Comparison of ENCODE assay signal across 10 mouse cellular contexts in the genomic region with DNA sequence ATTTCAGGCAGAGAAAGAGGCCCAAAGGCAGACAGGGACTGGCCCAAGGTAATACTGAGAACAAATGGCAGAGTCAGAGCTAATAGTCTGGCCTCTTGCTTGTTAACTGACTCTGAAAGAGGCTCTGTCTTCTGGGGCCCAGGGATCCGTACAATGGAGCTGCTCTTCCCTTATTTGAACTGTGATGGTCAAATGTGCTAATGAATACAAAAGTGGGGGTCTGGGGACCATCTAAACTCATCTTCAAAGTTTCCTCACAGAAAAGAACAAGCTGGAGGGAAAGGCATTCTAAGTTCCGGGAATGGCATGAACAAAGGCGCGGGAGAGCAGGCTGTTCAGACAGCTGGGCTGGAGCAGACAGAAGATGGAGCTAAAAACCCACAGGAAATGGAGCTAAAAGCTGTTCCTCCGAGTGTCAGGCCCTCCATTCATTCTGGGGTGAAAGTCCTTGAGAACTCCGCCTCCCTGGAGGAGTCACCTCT. TPM values are rescaled to one million over a fixed set of nuclear protein-coding genes. Genes with fewer than 3 reads are reported as not detected.
DNase-seq lines count a peak whose midpoint lies in the region; ATAC-seq lines count a peak whose summit lies in the region.
"Had no signal": no experiment of that assay in that cellular context is flagged by ENCODE, and none has a peak within 500 bp of the region (broad histone marks: within the 10 kb centered on the region; RNA-seq: fewer than 3 reads in every experiment).

No protein-coding gene starts in this region.

- 0 out of 2 replicates have a peak, but pooled peaks cover 8% of the 10 kb centered on the region for H3K9me3 ChIP-seq in midbrain, embryonic 14.5 days (ENCODE audit: control insufficient read depth, low read length)

- H3K27ac ChIP-seq in midbrain, embryonic 14.5 days (replicated peaks; ENCODE audit: low read depth, low read length), result peak overlapping the region; percentile 84

- H3K36me3 ChIP-seq in midbrain, embryonic 14.5 days (ENCODE audit: control insufficient read depth, insufficient read depth, low read length), result no peaks in the 10 kb centered on the region

- no peaks in the 10 kb centered on the region for H3K27me3 ChIP-seq in midbrain, embryonic 14.5 days (ENCODE audit: control insufficient read depth, insufficient read depth, low read length)

- no peaks in the 10 kb centered on the region for H3K4me1 ChIP-seq in midbrain, embryonic 14.5 days (ENCODE audit: control insufficient read depth, insufficient read depth, low read length)

- peak; percentile 42 for DNase-seq in adrenal gland, adult 2 months
- DNase-seq in adrenal gland, postnatal 4 days (ENCODE audit: low spot score in 2 of 2), result no peak
- DNase-seq in right cerebral cortex, adult 18-20 months, result peak; percentile 20
- DNase-seq in right cerebral cortex, postnatal 14 days, result no peak
- peak; percentile 26 to 48 for DNase-seq in kidney, adult 8-10 months
- peak; percentile 61 for DNase-seq in midbrain, embryonic 14.5 days
- DNase-seq in gastrocnemius, adult 18-20 months (ENCODE audit: low spot score), result no peak

- no peak overlapping the region for H3K4me3 ChIP-seq in midbrain, embryonic 14.5 days (replicated peaks; ENCODE audit: low read depth, low read length)

- H3K9ac ChIP-seq in midbrain, embryonic 14.5 days (replicated peaks; ENCODE audit: low read length), result no peak overlapping the region

- peak; percentile 62 for ATAC-seq in midbrain, embryonic 14.5 days (ENCODE audit: low FRiP score, low TSS enrichment)
- ATAC-seq in megakaryocyte progenitor cell, adult 5-6 weeks (replicated peaks; ENCODE audit: poor library complexity), result no peak

- 48% methylated on average over 6 of the region's 6 CpGs for WGBS in midbrain, embryonic 14.5 days

- no peak overlapping the region for H3K4me2 ChIP-seq in midbrain, embryonic 14.5 days (ENCODE audit: low read length)

RNA-seq across cellular contexts. Expression of a gene that starts 4.0 kb away (rescaled TPM):
- 1 to 10 TPM; 1.2 to 4.2 TPM for total RNA-seq in adrenal gland, adult 2 months (2021)
- 0.76 and 1.2 TPM in 2 replicates for polyA plus RNA-seq in adrenal gland, adult 2 months (2012; rRNA removed)
- total RNA-seq in adrenal gland, postnatal 4 days (2021), result 1 to 10 TPM; 3.6 to 4.5 TPM
- polyA plus RNA-seq in midbrain, embryonic 14.5 days (2014; fragmentation: Nextera tagmentation; extraction: Ambion mirVana), result 0.93 and 1.1 TPM in 2 replicates
- total RNA-seq in gastrocnemius, adult 18-20 months (2021), result under 1 TPM in 1 of 2 experiments, not detected in 1; 0.14 TPM
- total RNA-seq in megakaryocyte progenitor cell, adult 5-6 weeks (2015), result 5.9 and 6.7 TPM in 2 replicates
- total RNA-seq in megakaryocyte progenitor cell, adult 5-6 weeks (2017), result 3.3 and 5.1 TPM in 2 replicates
- polyA plus RNA-seq: C2C12 had no signal

RNA-seq across cellular contexts. Expression of a gene that starts 29.6 kb away (rescaled TPM):
- total RNA-seq in adrenal gland, adult 2 months (2021), result 1,000 to 10,000 TPM in 1 of 2 experiments, 100 to 1,000 TPM in 1; 552 to 1,139 TPM
- 258 and 373 TPM in 2 replicates for polyA plus RNA-seq in adrenal gland, adult 2 months (2012; rRNA removed)
- 10 to 100 TPM; 36.9 to 51.7 TPM for total RNA-seq in adrenal gland, postnatal 4 days (2021)
- polyA plus RNA-seq in midbrain, embryonic 14.5 days (2014; fragmentation: Nextera tagmentation; extraction: Ambion mirVana), result 1.2 and 1.7 TPM in 2 replicates
- total RNA-seq in gastrocnemius, adult 18-20 months (2021), result 10 to 100 TPM; 15.3 to 19.5 TPM
- not detected in 2 replicates for total RNA-seq in megakaryocyte progenitor cell, adult 5-6 weeks (2015)
- not detected in 2 replicates for total RNA-seq in megakaryocyte progenitor cell, adult 5-6 weeks (2017)
- polyA plus RNA-seq: C2C12; embryonic facial prominence, embryonic 11.5 days had no signal

RNA-seq across cellular contexts. Expression of a gene that starts 33.7 kb away (rescaled TPM):
- 10 to 100 TPM; 58.8 to 60.3 TPM for total RNA-seq in adrenal gland, adult 2 months (2021)
- 57.5 and 70.5 TPM in 2 replicates for polyA plus RNA-seq in adrenal gland, adult 2 months (2012; rRNA removed)
- total RNA-seq in adrenal gland, postnatal 4 days (2021), result 10 to 100 TPM; 64.5 to 68.4 TPM
- 32.5 and 49.3 TPM in 2 replicates for polyA plus RNA-seq in midbrain, embryonic 14.5 days (2014; fragmentation: Nextera tagmentation; extraction: Ambion mirVana)
- total RNA-seq in gastrocnemius, adult 18-20 months (2021), result 10 to 100 TPM; 23.7 to 26.4 TPM
- 80.7 and 124 TPM in 2 replicates for total RNA-seq in megakaryocyte progenitor cell, adult 5-6 weeks (2015)
- 44.6 and 62.6 TPM in 2 replicates for total RNA-seq in megakaryocyte progenitor cell, adult 5-6 weeks (2017)

RNA-seq across cellular contexts. Expression of a gene that starts 47.3 kb away (rescaled TPM):
- total RNA-seq in adrenal gland, adult 2 months (2021), result 100 to 1,000 TPM; 263 to 364 TPM
- 264 and 287 TPM in 2 replicates for polyA plus RNA-seq in adrenal gland, adult 2 months (2012; rRNA removed)
- total RNA-seq in adrenal gland, postnatal 4 days (2021), result 100 to 1,000 TPM; 314 to 350 TPM
- polyA plus RNA-seq in midbrain, embryonic 14.5 days (2014; fragmentation: Nextera tagmentation; extraction: Ambion mirVana), result 450 and 544 TPM in 2 replicates
- 100 to 1,000 TPM; 266 to 292 TPM for total RNA-seq in gastrocnemius, adult 18-20 months (2021)
- total RNA-seq in megakaryocyte progenitor cell, adult 5-6 weeks (2015), result 173 and 202 TPM in 2 replicates
- total RNA-seq in megakaryocyte progenitor cell, adult 5-6 weeks (2017), result 307 and 320 TPM in 2 replicates

Comparison
In these comparisons a context has a peak if more than half of its experiments do, and no peak if none do; other contexts are left out.
1. DNase-seq: peak in adrenal gland, adult 2 months (single experiment), right cerebral cortex, adult 18-20 months (single experiment), kidney, adult 8-10 months (2 of 2) and midbrain, embryonic 14.5 days (single experiment); none in adrenal gland, postnatal 4 days (0 of 2), right cerebral cortex, postnatal 14 days (single experiment) and gastrocnemius, adult 18-20 months (single experiment).
2. RNA of a gene that starts 29.6 kb away (total RNA-seq): 552 to 1,139 TPM in adrenal gland, adult 2 months, 36.9 to 51.7 TPM in adrenal gland, postnatal 4 days and 15.3 to 19.5 TPM in gastrocnemius, adult 18-20 months; not detected in megakaryocyte progenitor cell, adult 5-6 weeks; every median in the first group is over 10 times any median in the second.